Mouse (Mus musculus) brain, embryonic 14.5 days (tissue): ENCODE measurements around the gene Xrra1. TPM values are rescaled to one million over a fixed set of nuclear protein-coding genes. Genes with fewer than 3 reads are reported as not detected.
A peak's percentile ranks its signal among the peaks of the same experiment; 100 is the strongest.

ENCODE experiments used
- DNase-seq: peaks from one replicate; pipeline ENCODE4 v3.0.0-alpha.2; 2011; ENCODE audit warnings: low read depth
- CTCF ChIP-seq: fragments of 200-500 bp; IDR thresholded peaks from 2 replicates; pipeline ENCODE4 v1.5.1; 2012; ENCODE audit warnings: inconsistent platforms, mild to moderate bottlenecking, moderate library complexity, borderline replicate concordance; ENCODE audit not compliant: insufficient read depth, insufficient read length; ENCODE audit errors: extremely low read depth
- POLR2A ChIP-seq: fragments of 200-500 bp; IDR thresholded peaks from 2 replicates; pipeline ENCODE4 v1.6.1; 2012; ENCODE audit warnings: mild to moderate bottlenecking, inconsistent platforms, borderline replicate concordance; ENCODE audit not compliant: poor library complexity, insufficient read depth, insufficient read length, severe bottlenecking; ENCODE audit errors: extremely low read depth
- polyA plus RNA-seq: library from polyadenylated mRNA; depleted of rRNA; stranded (reverse); fragments of >200 nt; gene quantifications from 2 replicates; pipeline ENCODE4 v1.2.3, GENCODE M21; 2012

Xrra1 gene
- polyA plus RNA-seq, 1 experiment, result 0.55 TPM

DNA sequence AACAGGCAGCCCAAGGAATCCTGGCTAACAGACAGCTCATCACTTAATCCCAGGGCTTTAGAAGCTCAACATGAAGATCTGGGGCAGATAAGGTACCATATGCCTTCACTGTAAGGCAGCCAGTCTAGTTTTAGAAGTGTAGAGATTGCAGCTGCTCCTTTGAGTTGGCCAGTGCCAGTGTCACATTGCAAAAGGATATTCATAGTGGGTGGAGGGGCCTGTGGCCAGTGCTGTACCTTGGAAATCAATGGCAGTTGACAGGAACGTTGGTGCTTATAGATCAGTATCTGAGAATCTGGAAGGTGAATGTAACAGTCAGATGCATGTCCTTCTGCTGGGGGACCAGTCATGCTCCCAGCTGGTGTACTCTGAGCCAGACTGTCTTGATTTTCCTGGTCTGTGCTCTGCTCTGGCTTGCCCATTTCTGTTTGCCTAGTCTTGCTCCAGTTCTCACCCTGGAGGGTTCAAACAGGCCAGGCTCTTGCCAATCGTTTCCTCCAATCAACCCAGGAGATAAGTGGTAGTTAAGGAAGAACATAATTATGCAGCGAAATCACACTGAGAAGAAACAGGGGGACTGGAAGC lies 45.6 kb downstream of the Xrra1 start:
- no peak for TF ChIP-seq POLR2A
- no peak for TF ChIP-seq CTCF
- no peak for DNase-seq

DNA sequence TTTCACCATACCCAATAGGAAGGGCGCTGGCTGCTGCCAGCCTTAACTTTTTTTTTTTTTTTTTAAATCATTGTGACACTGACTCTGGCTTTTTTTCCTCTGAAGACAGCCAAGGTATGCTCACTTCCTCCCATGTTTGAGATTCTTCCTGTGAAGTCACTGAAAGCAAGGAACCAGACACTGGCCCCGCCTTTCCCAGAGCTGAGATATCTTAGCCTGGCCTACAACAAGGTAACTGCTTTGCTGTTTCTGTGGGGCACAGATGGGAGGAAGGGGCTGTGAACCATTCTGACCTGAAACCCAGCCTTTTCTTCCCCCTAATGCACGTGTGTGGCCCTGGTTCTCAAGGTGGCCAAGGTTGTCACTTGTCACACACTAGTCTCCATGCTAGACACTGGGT lies 47.4 kb downstream of the Xrra1 start:
- no peak for TF ChIP-seq CTCF
- no peak for DNase-seq

DNA sequence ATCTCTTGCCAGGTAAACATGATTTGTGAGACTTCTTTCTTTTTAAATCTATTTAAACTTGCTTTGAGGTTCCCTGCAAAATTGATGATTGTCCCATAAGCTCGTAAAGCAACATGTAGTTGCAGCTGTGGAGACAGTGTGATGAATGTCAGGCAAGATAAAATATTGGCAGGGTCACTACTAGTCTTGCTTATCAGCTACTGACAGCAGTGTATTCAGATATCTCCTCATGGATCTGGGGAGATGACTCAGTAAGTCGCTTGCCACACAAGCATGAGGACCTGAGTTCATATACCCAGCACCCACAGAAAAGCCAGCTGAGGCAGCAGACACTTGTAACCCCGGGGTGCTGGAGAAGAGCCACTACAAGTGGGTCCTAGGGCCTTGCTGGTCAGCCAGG lies 48.5 kb downstream of the Xrra1 start:
- DNase-seq, result no peak
- no peak for TF ChIP-seq CTCF
- no peak for TF ChIP-seq POLR2A

DNA sequence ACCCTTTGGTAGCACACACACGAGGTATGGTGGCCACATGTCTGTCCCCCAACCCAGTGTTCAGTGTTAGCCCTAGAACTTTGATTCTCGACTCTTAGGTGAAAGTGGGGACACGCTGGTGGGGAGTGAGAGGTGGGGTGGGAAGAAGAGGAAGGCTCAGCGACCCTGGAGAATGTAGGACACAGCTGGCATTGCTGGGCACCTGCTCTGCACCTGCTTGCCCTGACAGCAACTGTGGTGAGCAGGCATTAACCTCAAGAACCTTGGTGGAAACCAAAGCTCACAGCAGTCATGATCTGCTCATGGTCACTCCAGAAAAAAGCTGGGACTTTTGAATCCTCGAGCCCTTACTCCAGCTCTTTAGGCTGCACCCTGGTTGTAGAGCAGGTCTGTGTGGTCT lies 52.1 kb downstream of the Xrra1 start:
- TF ChIP-seq POLR2A, result no peak
- TF ChIP-seq CTCF, result no peak
- no peak for DNase-seq

DNA sequence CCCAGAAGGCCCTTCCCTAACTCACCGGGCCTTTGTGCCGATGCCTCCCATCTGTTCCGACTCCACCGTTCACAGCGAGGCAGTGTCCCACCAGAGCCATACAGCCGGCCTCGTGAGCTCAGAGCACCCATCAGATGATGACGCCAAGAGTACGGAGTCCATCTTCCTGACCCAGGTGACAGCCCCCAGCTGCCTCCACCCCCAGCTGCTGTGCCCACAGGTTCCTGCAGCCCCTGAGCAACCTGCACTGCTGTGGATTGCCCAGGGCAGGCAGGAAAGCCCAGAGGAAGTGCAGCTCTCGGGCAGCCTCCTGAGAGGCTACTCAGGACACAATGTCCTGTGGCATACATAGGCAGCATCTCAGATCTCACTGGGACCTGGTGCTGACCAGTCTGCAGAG lies 55.4 kb downstream of the Xrra1 start:
- no peak for TF ChIP-seq CTCF
- no peak for TF ChIP-seq POLR2A
- no peak for DNase-seq

DNA sequence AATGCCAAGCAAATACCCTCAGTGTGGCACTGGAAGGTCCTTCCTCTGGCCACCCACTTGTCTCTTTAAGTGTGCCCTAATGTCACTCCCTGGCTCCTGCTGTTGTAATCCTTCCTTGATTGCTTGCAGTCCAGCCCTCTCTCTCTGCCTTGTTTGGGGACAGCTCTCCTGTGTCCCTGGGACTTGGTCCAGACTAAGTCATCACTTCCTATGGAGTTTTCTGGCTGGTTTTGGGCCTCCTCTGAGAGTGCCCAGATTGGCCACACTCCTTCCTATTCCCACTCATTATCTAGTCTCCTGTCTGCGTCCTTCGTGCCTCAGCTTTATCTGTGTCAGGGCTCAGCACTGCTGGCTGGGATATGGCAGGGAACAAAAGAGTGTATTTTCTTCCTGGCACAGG lies 56.6 kb downstream of the Xrra1 start:
- TF ChIP-seq POLR2A (no peak), CTCF (no peak)
- no peak for DNase-seq

DNA sequence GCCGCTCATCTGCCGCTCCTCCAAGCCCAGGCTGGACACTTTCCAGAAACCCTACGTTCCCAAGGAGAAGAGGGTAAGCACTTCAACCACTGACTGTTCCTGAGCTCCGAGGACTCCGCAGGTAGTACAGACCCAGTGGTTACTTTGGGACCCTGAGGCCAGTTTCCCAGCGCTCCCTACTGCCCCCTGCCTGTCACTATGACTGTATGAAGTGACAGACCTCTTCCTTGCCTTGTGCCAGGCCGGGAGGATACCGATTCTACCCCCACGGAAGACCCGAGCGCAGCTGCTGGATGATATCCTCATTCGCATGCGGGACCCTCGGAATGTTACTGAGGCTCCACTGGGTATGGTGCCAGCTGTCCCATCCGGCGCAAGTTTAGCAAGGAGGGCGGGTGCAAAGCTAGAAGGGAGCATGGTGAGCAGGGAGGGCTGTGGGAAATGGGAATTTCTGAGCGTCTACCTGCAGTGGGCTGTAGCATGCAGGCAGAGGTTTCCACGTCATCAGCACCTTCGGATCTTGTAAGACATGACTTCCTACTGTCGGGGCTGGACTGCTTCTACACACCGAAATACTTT lies 57.9 kb downstream of the Xrra1 start:
- TF ChIP-seq POLR2A (no peak), CTCF (peak; percentile 62)
- DNase-seq, result peak; percentile 53

DNA sequence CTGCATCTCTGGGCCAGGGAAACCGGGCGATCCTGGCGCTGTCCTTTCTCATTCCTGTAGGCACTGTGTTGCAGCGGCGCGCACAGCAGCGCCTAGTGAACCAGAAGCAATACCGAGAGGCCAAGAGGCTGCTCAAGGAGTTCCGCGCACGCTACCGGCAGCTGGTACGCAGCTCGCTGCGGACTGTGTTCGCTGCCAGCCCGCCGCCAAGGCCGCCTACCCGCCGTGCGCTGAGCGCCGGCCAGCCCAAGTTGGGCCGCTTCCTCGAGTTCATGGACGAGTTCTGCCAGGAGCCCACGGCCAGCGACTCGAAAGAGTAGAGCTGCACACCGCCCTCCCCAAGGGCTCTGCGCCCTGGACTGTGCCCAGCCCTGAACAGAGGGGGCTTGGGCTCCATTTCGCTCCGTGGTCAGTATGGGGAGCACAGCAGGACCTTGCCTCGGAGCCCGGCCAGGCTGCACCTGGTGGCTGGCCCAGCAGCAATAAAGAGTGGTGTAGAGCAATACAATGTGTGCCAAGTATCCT lies 58.5 kb downstream of the Xrra1 start:
- DNase-seq, result peak; percentile 70
- TF ChIP-seq POLR2A (no peak), CTCF (no peak)

DNA sequence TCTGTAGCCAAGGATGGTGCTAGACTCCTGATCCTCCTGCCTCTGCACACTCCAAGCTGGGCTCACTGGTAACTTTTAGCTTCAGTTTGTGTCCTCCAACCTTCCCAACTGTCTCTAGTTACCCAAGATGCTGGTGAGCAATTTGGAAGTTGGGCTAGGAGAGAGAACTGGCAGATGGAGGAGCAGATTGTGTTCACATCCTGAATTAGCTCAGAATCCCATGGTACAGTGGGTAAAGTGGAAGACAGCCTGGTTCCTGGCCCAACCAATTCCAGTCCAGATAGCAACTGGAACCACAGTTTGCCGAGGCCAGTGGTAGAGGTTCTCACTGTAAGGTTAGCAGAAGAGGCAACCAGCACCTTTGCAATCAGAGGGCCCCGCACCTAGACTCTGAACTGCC lies 60.2 kb downstream of the Xrra1 start:
- no peak for DNase-seq
- no peak for TF ChIP-seq CTCF
- TF ChIP-seq POLR2A, result no peak

DNA sequence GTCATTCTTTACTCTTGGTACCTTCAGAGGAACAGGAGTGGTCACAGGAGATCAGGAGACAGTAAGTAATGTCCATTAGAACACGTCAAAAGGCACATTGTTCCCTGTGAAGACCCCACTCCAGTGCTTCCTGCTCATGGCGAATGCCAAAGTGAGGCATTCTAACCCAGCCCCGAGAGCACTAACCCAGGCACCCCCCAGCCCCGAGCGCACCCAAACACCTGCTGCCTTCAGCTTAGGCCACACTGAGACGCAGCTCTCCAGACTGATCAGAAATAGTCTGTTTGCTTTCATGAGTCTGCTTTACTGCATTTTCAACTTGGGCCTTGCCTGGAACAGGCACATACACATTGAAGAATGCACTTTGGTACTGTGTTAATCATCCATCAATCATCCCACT lies 61.1 kb downstream of the Xrra1 start:
- TF ChIP-seq POLR2A, result no peak
- TF ChIP-seq CTCF, result no peak

DNA sequence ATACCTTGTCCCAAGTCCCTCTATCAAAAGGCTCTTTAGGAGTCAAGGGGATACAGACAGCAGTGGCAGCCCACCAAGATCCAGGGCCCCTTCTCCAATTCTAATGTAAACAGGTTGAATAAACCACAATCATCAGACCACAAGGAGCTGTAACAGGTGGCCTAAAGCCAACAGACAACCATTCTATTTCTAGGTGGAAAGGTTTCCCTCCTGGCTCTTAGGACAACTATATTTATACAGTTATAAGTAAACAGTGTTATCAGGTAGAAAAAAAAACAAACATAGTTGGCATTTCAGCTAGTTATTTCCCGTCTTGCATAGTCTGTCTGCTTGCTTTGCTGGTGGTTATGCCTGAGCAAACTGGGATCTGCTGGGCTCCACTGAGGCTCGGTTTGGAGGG lies 61.5 kb downstream of the Xrra1 start:
- no peak for TF ChIP-seq POLR2A
- no peak for TF ChIP-seq CTCF
- no peak for DNase-seq

More for the DNA sequence above, 61.1 kb downstream of the Xrra1 start:
- no peak for DNase-seq
